Mouse (Mus musculus): ENCODE results near the gene Ccdc183. TPM values are rescaled to one million over a fixed set of nuclear protein-coding genes. Genes with fewer than 3 reads are reported as not detected.

The Ccdc183 gene
- polyA plus RNA-seq (2014; fragmentation: Nextera tagmentation; extraction: Ambion mirVana) = 0.33 and 0.41 TPM in 2 replicates

DNA sequence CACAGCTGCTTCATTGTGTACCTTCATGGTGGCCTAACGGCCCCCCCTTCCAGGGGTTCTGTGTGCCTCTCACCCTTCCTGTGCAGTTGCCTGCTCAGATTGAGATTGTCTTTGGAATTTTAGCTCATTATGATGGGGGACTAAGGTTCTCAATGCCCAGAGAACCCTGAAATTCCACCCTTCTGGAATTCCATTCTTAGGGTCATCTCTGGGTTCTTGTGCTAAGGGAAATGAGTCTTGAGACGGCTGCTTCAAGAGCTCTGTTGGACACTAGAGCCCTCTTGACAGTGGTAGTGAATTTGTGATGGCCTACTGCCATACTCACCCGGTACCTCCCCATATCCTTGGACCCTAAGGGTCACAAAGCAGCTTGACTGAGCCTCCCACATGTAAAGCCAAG is at the start of gene Ccdc183:
Ccdc183 (minus strand) TSS at position 101 of the 400 bp plus-strand sequence.
- peaks cover 32% of the 10 kb centered on the region for H3K27me3 ChIP-seq (replicated peaks; ENCODE audit: control insufficient read depth, insufficient read depth, low read length)
- no peak within 1 kb of the TSS; the same call in 1 of the 2 replicates for H3K4me2 ChIP-seq (ENCODE audit: low read depth, low read length)
- WGBS = 82% methylated on average over 3 of the region's 3 CpGs

DNA sequence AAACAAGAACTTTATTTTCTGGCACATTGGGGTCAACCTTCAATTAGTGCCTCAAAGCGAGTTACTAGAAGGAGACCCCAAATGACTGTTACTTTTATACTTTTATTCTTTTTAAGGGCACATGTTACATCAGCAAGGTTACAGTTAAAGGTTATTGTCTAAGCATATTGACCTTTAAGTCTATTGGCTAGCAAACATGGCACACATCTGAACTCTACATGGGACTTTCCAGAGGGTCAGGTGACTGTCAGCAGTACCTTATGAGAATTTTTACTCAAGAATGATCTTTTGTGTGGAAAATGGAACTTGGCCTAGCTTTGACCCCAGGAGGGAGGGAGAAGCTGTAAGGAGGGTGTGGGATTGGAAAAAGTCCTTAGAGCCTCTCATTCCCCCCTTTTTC is 49.0 kb upstream of the Ccdc183 start:
- Histone ChIP-seq H3K4me1 (ENCODE audit: control insufficient read depth, insufficient read depth, low read length) (no peaks in the 10 kb centered on the region), H3K9me3 (ENCODE audit: control insufficient read depth, low read length) (no peaks in the 10 kb centered on the region), H3K36me3 (ENCODE audit: control insufficient read depth, insufficient read depth, low read length) (no peaks in the 10 kb centered on the region), H3K27me3 (replicated peaks; ENCODE audit: control insufficient read depth, insufficient read depth, low read length) (no peaks in the 10 kb centered on the region), H3K4me2 (ENCODE audit: low read depth, low read length) (no peak overlapping the region), H3K9ac (ENCODE audit: low read depth, low read length) (no peak overlapping the region), H3K27ac (replicated peaks; ENCODE audit: low read depth, low read length) (no peak overlapping the region), H3K4me3 (ENCODE audit: low read depth, low read length) (no peak overlapping the region)
- ATAC-seq (ENCODE audit: low read depth) (no peak), DNase-seq (ENCODE audit: low spot score) (no peak)
- 57% methylated on average over 1 of the region's 1 CpGs for whole genome bisulfite sequencing

More for the DNA sequence above, at the start of gene Ccdc183:
- Histone ChIP-seq H3K4me1 (ENCODE audit: control insufficient read depth, insufficient read depth, low read length) (peaks cover 10% of the 10 kb centered on the region), H3K36me3 (ENCODE audit: control insufficient read depth, insufficient read depth, low read length) (no peaks in the 10 kb centered on the region), H3K4me3 (ENCODE audit: low read depth, low read length) (no peak within 1 kb of the TSS), H3K9me3 (ENCODE audit: control insufficient read depth, low read length) (no peaks in the 10 kb centered on the region), H3K27ac (replicated peaks; ENCODE audit: low read depth, low read length) (no peak within 1 kb of the TSS), H3K9ac (ENCODE audit: low read depth, low read length) (no peak within 1 kb of the TSS)
- DNase-seq (ENCODE audit: low spot score) (no peak), ATAC-seq (ENCODE audit: low read depth) (no peak)

DNA sequence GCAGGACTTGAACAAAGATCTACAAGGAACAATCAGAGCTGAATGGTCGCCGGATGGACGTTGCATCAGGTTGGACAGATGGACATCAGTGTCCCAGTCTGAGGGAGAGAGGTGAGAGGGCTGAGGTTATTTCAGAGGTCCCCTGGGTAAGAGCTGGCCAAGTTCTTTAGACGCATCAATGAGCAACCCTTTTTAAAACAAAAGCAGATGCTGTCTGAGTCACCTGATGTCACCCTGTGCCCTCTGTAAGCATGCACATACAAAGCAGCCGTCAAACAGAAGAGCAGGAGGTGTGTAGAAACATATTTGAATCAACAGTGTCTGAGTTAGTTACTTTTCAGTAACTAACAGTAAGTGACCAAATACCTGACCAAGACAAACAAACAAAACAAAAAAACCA is 46.6 kb upstream of the Ccdc183 start:
- Histone ChIP-seq H3K9me3 (ENCODE audit: control insufficient read depth, low read length) (no peaks in the 10 kb centered on the region), H3K36me3 (ENCODE audit: control insufficient read depth, insufficient read depth, low read length) (no peaks in the 10 kb centered on the region), H3K4me1 (ENCODE audit: control insufficient read depth, insufficient read depth, low read length) (no peaks in the 10 kb centered on the region), H3K4me2 (ENCODE audit: low read depth, low read length) (no peak overlapping the region), H3K4me3 (ENCODE audit: low read depth, low read length) (no peak overlapping the region), H3K27ac (replicated peaks; ENCODE audit: low read depth, low read length) (no peak overlapping the region), H3K27me3 (replicated peaks; ENCODE audit: control insufficient read depth, insufficient read depth, low read length) (no peaks in the 10 kb centered on the region), H3K9ac (ENCODE audit: low read depth, low read length) (no peak overlapping the region)
- DNase-seq (ENCODE audit: low spot score) (no peak), ATAC-seq (ENCODE audit: low read depth) (no peak)
- 64% methylated on average over 5 of the region's 5 CpGs for WGBS

DNA sequence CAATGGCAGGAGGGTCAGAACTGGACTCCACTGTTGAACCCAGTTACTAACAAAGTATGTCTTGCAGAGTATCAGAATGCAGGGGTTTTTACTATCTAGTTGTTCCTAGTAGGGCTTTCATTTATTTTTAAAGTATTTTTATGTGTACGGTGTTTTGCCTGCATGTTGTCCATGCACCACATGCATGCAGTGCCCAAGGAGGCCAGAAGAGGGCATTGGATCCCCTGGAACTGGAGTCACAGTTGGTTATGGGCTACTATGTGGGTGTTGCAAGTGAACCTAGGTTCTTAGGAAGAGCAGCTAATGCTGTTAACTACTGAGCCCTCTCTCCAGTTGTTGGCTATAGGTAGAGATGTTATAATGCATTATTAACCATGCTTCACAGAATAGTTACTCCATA is 46.0 kb upstream of the Ccdc183 start:
- 50% methylated on average over 1 of the region's 1 CpGs for WGBS
- H3K4me3 ChIP-seq (ENCODE audit: low read depth, low read length) = no peak overlapping the region
- H3K27me3 ChIP-seq (replicated peaks; ENCODE audit: control insufficient read depth, insufficient read depth, low read length) = no peaks in the 10 kb centered on the region

DNA sequence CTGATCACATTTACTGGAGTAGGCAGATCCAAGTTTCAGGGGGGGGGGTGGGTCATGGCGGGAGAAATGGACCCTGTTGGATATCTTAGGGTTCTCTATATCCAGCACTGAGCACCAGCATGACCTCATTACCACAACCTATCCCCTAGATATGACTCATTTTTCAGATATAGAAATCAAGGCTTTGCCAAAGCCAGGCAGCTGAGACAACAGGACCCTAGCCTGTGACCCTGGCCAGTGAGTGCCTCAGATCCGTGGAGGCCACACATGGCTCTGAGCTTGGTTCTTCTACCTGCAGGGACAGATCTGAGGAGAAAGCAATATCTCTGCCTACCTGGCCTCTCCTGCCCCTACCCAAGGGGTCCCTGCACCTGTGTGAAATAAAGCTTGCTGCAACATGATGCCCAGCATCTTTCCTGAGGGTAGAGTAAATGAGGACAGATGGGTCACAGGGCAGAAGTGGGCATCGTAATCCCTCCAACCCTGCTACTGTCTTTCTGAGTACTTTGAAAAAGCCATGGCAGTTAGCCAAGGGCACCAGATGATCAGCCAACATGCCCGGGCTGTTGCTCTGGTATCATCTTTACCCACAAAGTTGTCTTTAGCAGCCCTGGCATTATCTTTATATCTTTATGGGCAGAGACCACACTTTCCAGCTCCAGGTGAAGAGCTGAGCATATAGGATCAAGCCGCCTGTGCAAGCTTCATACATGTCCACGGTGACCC is 43.9 kb upstream of the Ccdc183 start:
- Histone ChIP-seq H3K9ac (ENCODE audit: low read depth, low read length) (no peak overlapping the region), H3K4me2 (ENCODE audit: low read depth, low read length) (no peak overlapping the region), H3K36me3 (ENCODE audit: control insufficient read depth, insufficient read depth, low read length) (no peaks in the 10 kb centered on the region), H3K27ac (replicated peaks; ENCODE audit: low read depth, low read length) (no peak overlapping the region), H3K4me3 (ENCODE audit: low read depth, low read length) (no peak overlapping the region), H3K27me3 (replicated peaks; ENCODE audit: control insufficient read depth, insufficient read depth, low read length) (no peaks in the 10 kb centered on the region), H3K9me3 (ENCODE audit: control insufficient read depth, low read length) (no peaks in the 10 kb centered on the region), H3K4me1 (ENCODE audit: control insufficient read depth, insufficient read depth, low read length) (no peaks in the 10 kb centered on the region)
- no peak for DNase-seq (ENCODE audit: low spot score)
- WGBS = 82% methylated on average over 6 of the region's 6 CpGs
- no peak for ATAC-seq (ENCODE audit: low read depth)

More for the DNA sequence above, 46.0 kb upstream of the Ccdc183 start:
- DNase-seq (ENCODE audit: low spot score) = no peak
- H3K4me2 ChIP-seq (ENCODE audit: low read depth, low read length) = no peak overlapping the region
- no peak overlapping the region for H3K27ac ChIP-seq (replicated peaks; ENCODE audit: low read depth, low read length)
- H3K36me3 ChIP-seq (ENCODE audit: control insufficient read depth, insufficient read depth, low read length) = no peaks in the 10 kb centered on the region
- H3K9me3 ChIP-seq (ENCODE audit: control insufficient read depth, low read length) = no peaks in the 10 kb centered on the region
- no peak overlapping the region for H3K9ac ChIP-seq (ENCODE audit: low read depth, low read length)
- H3K4me1 ChIP-seq (ENCODE audit: control insufficient read depth, insufficient read depth, low read length) = no peaks in the 10 kb centered on the region
- ATAC-seq (ENCODE audit: low read depth) = no peak

DNA sequence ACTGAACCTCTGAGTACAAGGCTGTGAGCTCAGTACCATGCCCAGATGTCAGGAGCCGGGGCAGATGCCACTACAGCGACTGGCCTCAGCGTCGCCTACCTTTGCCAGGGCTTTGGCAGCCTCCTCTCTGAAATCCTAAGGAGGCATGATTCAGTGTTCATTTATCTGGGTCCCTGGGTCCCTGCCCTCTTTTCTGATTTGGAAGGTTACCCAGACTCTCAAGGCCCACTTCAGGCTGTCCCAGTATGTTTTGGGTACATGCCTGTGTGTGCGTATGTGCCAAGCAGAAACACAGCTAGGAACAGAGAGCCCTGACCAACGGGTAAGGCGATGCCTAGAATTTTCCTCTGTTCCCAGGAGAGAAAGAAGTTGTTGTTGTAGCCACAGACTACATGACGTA is 42.8 kb upstream of the Ccdc183 start:
- Histone ChIP-seq H3K27me3 (replicated peaks; ENCODE audit: control insufficient read depth, insufficient read depth, low read length) (no peaks in the 10 kb centered on the region), H3K9ac (ENCODE audit: low read depth, low read length) (no peak overlapping the region), H3K4me2 (ENCODE audit: low read depth, low read length) (no peak overlapping the region), H3K9me3 (ENCODE audit: control insufficient read depth, low read length) (no peaks in the 10 kb centered on the region), H3K36me3 (ENCODE audit: control insufficient read depth, insufficient read depth, low read length) (no peaks in the 10 kb centered on the region), H3K4me1 (ENCODE audit: control insufficient read depth, insufficient read depth, low read length) (no peaks in the 10 kb centered on the region), H3K4me3 (ENCODE audit: low read depth, low read length) (no peak overlapping the region), H3K27ac (replicated peaks; ENCODE audit: low read depth, low read length) (no peak overlapping the region)
- WGBS = 78% methylated on average over 8 of the region's 8 CpGs
- no peak for ATAC-seq (ENCODE audit: low read depth)
- no peak for DNase-seq (ENCODE audit: low spot score)

DNA sequence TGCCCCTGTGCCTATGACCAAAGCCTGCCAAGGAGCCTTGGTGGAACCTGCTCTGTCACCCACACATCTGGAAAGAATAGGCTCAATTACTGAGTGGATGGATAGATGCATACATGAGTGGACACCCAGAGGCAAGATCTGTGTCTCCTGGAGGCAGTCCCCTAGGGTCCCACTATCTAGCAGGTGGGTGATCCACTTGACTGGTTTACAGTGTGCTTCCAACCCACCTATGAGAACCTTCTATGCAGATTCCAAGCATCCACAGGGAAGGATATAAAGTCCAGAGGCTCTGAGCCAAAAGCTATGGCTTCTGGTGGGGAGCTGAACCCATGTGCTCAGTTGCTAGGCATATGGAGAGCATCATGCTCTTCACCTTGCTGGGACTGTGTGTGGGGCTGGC is 40.2 kb upstream of the Ccdc183 start, which contains the start of gene Lcn5:
Lcn5 (plus strand) TSS at position 301 of the 400 bp plus-strand sequence.
- Histone ChIP-seq H3K4me1 (ENCODE audit: control insufficient read depth, insufficient read depth, low read length) (no peaks in the 10 kb centered on the region), H3K9me3 (ENCODE audit: control insufficient read depth, low read length) (no peaks in the 10 kb centered on the region), H3K36me3 (ENCODE audit: control insufficient read depth, insufficient read depth, low read length) (no peaks in the 10 kb centered on the region), H3K4me3 (ENCODE audit: low read depth, low read length) (no peak within 1 kb of the TSS), H3K9ac (ENCODE audit: low read depth, low read length) (no peak within 1 kb of the TSS), H3K27me3 (replicated peaks; ENCODE audit: control insufficient read depth, insufficient read depth, low read length) (no peaks in the 10 kb centered on the region), H3K27ac (replicated peaks; ENCODE audit: low read depth, low read length) (no peak within 1 kb of the TSS), H3K4me2 (ENCODE audit: low read depth, low read length) (no peak within 1 kb of the TSS)
- ATAC-seq (ENCODE audit: low read depth) (no peak), DNase-seq (ENCODE audit: low spot score) (no peak)

DNA sequence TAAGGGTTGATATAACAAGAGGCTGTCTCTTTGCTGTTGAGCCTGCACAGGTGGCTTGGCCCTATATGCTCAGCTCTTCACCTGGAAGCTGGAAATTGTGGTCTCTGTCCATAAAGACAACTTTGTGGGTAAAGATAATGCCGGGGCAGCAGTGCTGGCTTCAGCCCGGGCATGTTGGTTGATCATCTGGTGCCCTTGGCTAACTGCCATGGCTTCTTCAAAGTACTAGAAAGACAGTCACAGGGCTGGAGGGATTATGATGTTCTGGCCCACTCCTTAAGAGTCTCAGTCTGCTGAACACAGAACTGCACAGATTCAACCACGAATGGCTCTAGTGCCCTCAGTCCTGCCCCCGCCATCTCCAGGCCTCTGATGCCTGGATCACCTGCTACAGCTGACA is 39.8 kb upstream of the Ccdc183 start:
- WGBS = 86% methylated on average over 4 of the region's 4 CpGs
- no peak for DNase-seq (ENCODE audit: low spot score)
- no peak overlapping the region for H3K9ac ChIP-seq (ENCODE audit: low read depth, low read length)
- H3K27me3 ChIP-seq (replicated peaks; ENCODE audit: control insufficient read depth, insufficient read depth, low read length) = no peaks in the 10 kb centered on the region
- no peak overlapping the region for H3K4me2 ChIP-seq (ENCODE audit: low read depth, low read length)
- no peaks in the 10 kb centered on the region for H3K36me3 ChIP-seq (ENCODE audit: control insufficient read depth, insufficient read depth, low read length)
- H3K4me1 ChIP-seq (ENCODE audit: control insufficient read depth, insufficient read depth, low read length) = no peaks in the 10 kb centered on the region
- H3K4me3 ChIP-seq (ENCODE audit: low read depth, low read length) = no peak overlapping the region
- no peak for ATAC-seq (ENCODE audit: low read depth)
- no peak overlapping the region for H3K27ac ChIP-seq (replicated peaks; ENCODE audit: low read depth, low read length)
- no peaks in the 10 kb centered on the region for H3K9me3 ChIP-seq (ENCODE audit: control insufficient read depth, low read length)

DNA sequence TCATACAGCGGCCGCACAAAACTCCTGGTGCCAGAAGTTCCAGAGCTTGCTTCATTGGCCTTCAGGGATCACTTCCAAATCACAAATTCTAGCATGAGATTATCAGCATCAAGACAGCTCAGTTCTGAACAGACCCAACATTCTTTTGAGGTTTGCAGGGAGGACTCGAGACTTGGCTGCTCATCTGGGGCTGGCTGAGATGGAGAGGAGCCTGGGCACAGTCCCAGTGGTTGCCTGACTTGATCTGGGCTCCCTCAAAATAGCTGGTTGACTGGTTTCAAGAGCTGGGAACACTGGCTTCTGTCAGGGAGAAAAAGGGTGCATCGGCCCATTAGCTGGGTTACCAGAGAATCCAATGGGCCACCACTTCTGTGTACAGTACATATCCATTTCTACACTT is 39.2 kb upstream of the Ccdc183 start:
- no peaks in the 10 kb centered on the region for H3K27me3 ChIP-seq (replicated peaks; ENCODE audit: control insufficient read depth, insufficient read depth, low read length)
- WGBS = 77% methylated on average over 4 of the region's 4 CpGs
- no peak overlapping the region for H3K9ac ChIP-seq (ENCODE audit: low read depth, low read length)
- H3K4me3 ChIP-seq (ENCODE audit: low read depth, low read length) = no peak overlapping the region
- H3K9me3 ChIP-seq (ENCODE audit: control insufficient read depth, low read length) = no peaks in the 10 kb centered on the region
- no peak for ATAC-seq (ENCODE audit: low read depth)
- no peak overlapping the region for H3K4me2 ChIP-seq (ENCODE audit: low read depth, low read length)
- H3K4me1 ChIP-seq (ENCODE audit: control insufficient read depth, insufficient read depth, low read length) = no peaks in the 10 kb centered on the region
- H3K27ac ChIP-seq (replicated peaks; ENCODE audit: low read depth, low read length) = no peak overlapping the region
- DNase-seq (ENCODE audit: low spot score) = no peak
- no peaks in the 10 kb centered on the region for H3K36me3 ChIP-seq (ENCODE audit: control insufficient read depth, insufficient read depth, low read length)

Measured in embryonic facial prominence, embryonic 14.5 days (tissue).